Mouse (Mus musculus): ENCODE measurements around the gene Ttc25. TPM values are rescaled to one million over a fixed set of nuclear protein-coding genes. Genes with fewer than 3 reads are reported as not detected.

The Ttc25 gene
- polyA plus RNA-seq, 1 experiment from 2014 or later = 0.17 TPM

DNA sequence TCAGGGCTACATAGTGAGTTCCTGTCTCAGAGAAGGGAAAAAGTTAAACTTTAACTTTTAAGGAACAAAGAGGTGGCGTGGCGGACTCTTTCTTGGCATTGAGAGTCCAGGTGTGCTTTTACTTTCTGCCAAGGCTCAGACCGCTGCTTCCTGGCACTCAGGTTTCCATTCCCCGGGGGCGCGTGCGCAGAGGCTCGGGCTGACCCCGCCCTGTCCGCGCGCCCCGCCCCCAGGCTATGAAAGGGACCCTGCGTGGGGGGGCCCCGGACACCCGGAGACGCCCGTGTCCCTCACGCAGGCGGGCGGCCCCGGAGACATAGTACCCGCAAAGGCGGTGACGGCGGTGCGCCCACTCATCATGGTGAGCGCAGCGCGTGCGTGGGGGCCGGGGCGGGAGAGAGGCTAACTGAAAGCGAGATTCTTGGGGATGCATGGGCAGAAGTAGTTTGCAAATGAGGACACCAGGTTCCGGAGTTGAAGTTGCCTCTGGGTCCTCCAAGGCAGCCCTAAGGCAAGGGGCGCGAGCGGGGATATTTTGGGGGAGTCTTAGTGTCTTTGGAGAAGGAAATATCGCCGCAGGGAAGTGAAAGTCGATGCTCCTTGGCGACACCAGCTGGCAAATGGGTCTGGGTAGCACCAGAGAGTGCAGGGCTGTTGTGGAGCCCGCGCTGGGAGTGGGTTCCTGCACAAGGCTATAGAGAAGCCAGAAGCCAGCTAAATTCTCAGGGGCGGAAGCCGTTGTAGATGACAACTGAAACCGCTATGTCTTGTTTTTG lies 29.5 kb downstream of the Ttc25 start, which contains the start of gene Cnp:
Cnp (plus strand) TSS at position 197 of the 776 bp plus-strand sequence.
- peak within 1 kb of the TSS; percentile 69 for H3K27ac ChIP-seq (replicated peaks)
- H3K36me3 ChIP-seq (ENCODE audit: control insufficient read depth, insufficient read depth, low read length) = no peaks in the 10 kb centered on the region
- no peaks in the 10 kb centered on the region for H3K9me3 ChIP-seq (ENCODE audit: control insufficient read depth, low read length)
- TF ChIP-seq CTCF (IDR thresholded peaks at IDR 0.05; ENCODE audit: low read depth) = peak; percentile 40
- no peak for TF ChIP-seq EP300 (optimal IDR thresholded peaks at IDR 0.05)
- under 1% methylated on average over 47 of the region's 47 CpGs for WGBS
- DNase-seq (ENCODE audit: low spot score) = peak; percentile 89
- no peaks in the 10 kb centered on the region for H3K4me1 ChIP-seq (replicated peaks; ENCODE audit: control insufficient read depth, insufficient read depth)
- peak; percentile 83 for ATAC-seq (ENCODE audit: low FRiP score, low TSS enrichment)
- H3K27me3 ChIP-seq (ENCODE audit: control insufficient read depth, insufficient read depth, low read length) = no peaks in the 10 kb centered on the region
- H3K4me2 ChIP-seq (replicated peaks; ENCODE audit: low read depth) = peak within 1 kb of the TSS; percentile 67
- H3K4me3 ChIP-seq (ENCODE audit: low read depth, low read length) = peak within 1 kb of the TSS; percentile 56
- H3K9ac ChIP-seq (ENCODE audit: low read length) = peak within 1 kb of the TSS; percentile 58

DNA sequence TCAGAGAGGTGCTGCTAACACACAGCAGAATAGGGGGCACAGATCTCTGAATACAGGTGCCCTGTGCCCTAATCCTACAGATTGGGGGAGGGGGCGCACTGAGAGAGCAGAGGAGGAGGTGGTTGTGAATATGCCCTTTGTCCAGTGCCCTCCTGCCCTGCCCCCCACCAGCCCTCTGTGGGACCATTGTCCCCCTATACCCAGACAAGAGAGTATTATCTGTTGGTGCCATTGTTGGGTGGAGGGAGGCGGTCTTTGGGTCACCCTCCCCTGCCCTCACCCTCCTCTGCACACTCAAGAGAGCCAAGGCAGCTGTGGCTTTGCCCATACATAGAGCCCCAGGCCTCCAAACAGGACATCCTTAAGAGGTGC lies 30.1 kb downstream of the Ttc25 start:
- Histone ChIP-seq H3K9ac (ENCODE audit: low read length) (peak overlapping the region; percentile 58), H3K27ac (replicated peaks) (peak overlapping the region; percentile 69; the same call in 1 of the 2 replicates), H3K4me3 (ENCODE audit: low read depth, low read length) (peak overlapping the region; percentile 56), H3K9me3 (ENCODE audit: control insufficient read depth, low read length) (no peaks in the 10 kb centered on the region), H3K36me3 (ENCODE audit: control insufficient read depth, insufficient read depth, low read length) (peaks cover 3% of the 10 kb centered on the region; the same call in 1 of the 2 replicates), H3K27me3 (ENCODE audit: control insufficient read depth, insufficient read depth, low read length) (no peaks in the 10 kb centered on the region), H3K4me1 (replicated peaks; ENCODE audit: control insufficient read depth, insufficient read depth) (no peaks in the 10 kb centered on the region), H3K4me2 (replicated peaks; ENCODE audit: low read depth) (peak overlapping the region; percentile 67)
- DNase-seq (ENCODE audit: low spot score) (no peak), ATAC-seq (ENCODE audit: low FRiP score, low TSS enrichment) (peak; percentile 8; the same call in 1 of the 2 replicates)
- WGBS = 25% methylated on average over 2 of the region's 2 CpGs
- TF ChIP-seq EP300 (optimal IDR thresholded peaks at IDR 0.05) = no peak
- no peak for TF ChIP-seq CTCF (IDR thresholded peaks at IDR 0.05; ENCODE audit: low read depth)

DNA sequence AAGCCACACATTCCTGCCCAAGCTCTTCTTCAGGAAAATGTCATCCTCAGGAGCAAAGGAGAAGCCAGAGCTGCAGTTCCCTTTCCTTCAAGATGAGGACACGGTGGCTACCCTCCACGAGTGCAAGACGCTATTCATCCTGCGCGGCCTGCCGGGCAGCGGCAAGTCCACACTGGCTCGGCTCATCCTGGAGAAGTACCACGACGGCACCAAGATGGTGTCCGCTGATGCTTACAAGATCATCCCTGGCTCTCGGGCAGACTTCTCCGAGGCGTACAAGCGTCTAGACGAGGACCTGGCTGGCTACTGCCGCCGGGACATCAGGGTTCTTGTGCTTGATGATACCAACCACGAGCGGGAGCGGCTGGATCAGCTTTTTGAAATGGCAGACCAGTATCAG lies 30.8 kb downstream of the Ttc25 start:
- Histone ChIP-seq H3K36me3 (ENCODE audit: control insufficient read depth, insufficient read depth, low read length) (peaks cover 7% of the 10 kb centered on the region; the same call in 1 of the 2 replicates), H3K4me1 (replicated peaks; ENCODE audit: control insufficient read depth, insufficient read depth) (no peaks in the 10 kb centered on the region), H3K27me3 (ENCODE audit: control insufficient read depth, insufficient read depth, low read length) (no peaks in the 10 kb centered on the region), H3K4me2 (replicated peaks; ENCODE audit: low read depth) (peak overlapping the region; percentile 67), H3K4me3 (ENCODE audit: low read depth, low read length) (no peak overlapping the region), H3K9ac (ENCODE audit: low read length) (no peak overlapping the region), H3K27ac (replicated peaks) (no peak overlapping the region), H3K9me3 (ENCODE audit: control insufficient read depth, low read length) (no peaks in the 10 kb centered on the region)
- 66% methylated on average over 21 of the region's 21 CpGs for WGBS
- TF ChIP-seq EP300 (optimal IDR thresholded peaks at IDR 0.05) (no peak), CTCF (IDR thresholded peaks at IDR 0.05; ENCODE audit: low read depth) (no peak)
- ATAC-seq (ENCODE audit: low FRiP score, low TSS enrichment) (no peak), DNase-seq (ENCODE audit: low spot score) (no peak)

DNA sequence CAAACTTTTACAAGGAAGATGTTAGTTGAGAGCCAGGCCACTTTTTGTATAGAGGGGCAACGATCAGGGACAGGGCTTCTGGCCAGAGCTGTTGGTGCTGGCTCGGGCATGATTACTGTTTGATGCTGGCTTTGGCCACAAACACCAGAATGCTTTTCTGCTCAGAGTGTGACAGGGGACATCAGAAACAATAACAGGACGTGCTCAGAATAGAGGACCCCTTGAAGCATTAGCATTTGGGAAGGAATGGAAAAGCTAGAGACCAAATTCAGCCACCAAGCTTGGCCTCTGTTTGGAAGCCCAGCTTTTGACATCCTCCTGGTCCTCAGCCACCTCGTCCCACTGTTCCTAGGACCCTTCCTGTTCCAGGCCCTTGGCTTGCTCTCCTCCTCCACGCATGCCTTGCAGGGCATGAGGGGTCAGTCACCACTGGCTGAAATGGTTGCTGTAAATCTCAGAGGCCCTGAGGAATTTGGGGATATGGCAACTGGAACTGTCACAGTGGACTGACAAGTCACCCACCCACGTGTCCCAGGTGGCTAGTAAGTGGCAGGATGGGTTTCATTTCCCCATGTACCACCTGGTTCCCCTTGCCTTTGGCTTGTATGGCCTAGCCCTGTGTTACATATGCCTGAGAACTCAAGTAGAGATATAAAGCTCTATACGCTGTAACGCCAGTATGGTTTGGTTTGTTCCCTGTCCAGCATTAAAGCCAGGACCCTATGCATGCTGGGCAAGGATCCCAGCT lies 32.6 kb downstream of the Ttc25 start:
- Histone ChIP-seq H3K9me3 (ENCODE audit: control insufficient read depth, low read length) (no peaks in the 10 kb centered on the region), H3K4me3 (ENCODE audit: low read depth, low read length) (no peak overlapping the region), H3K27ac (replicated peaks) (no peak overlapping the region), H3K9ac (ENCODE audit: low read length) (no peak overlapping the region), H3K4me2 (replicated peaks; ENCODE audit: low read depth) (no peak overlapping the region), H3K36me3 (ENCODE audit: control insufficient read depth, insufficient read depth, low read length) (peaks cover 7% of the 10 kb centered on the region; the same call in 1 of the 2 replicates), H3K27me3 (ENCODE audit: control insufficient read depth, insufficient read depth, low read length) (no peaks in the 10 kb centered on the region), H3K4me1 (replicated peaks; ENCODE audit: control insufficient read depth, insufficient read depth) (no peaks in the 10 kb centered on the region)
- ATAC-seq (ENCODE audit: low FRiP score, low TSS enrichment) (no peak), DNase-seq (ENCODE audit: low spot score) (no peak)
- no peak for TF ChIP-seq EP300 (optimal IDR thresholded peaks at IDR 0.05)
- no peak for TF ChIP-seq CTCF (IDR thresholded peaks at IDR 0.05; ENCODE audit: low read depth)
- 73% methylated on average over 8 of the region's 8 CpGs for whole genome bisulfite sequencing

DNA sequence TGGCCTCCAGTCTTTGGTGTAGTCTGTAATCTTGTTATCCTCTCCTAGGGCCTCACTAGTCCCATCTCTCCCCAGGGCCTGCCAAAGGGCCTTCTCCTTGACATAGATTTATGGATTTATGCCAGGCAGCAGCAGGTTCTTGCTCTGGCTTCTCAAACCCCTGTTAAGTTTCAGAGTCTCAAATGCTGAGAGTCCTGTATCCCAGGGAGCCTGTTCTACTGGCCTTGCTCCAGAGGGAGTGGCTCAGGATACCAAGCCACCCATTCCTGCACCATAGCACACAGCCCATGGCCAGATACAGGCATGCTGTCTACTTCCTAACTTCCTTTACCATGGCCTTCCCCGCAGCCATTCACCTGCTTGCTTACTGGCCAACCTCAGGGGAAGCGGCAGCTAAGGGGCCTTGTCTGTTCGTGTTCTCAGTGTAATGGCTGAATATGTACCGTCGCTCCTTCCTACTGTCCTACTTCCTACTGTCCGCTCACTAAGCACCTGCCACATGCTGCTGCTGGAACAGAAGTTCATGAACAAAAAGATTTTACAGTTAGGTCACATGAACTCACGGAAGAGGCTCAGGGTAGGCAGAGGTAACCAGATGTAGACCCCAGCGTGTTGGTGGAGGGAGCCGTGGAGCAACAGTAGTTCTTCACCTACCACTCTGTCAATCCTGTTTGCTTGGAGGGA lies 33.9 kb downstream of the Ttc25 start:
- Histone ChIP-seq H3K4me3 (ENCODE audit: low read depth, low read length) (no peak overlapping the region), H3K27ac (replicated peaks) (no peak overlapping the region), H3K36me3 (ENCODE audit: control insufficient read depth, insufficient read depth, low read length) (peaks cover 17% of the 10 kb centered on the region), H3K4me1 (replicated peaks; ENCODE audit: control insufficient read depth, insufficient read depth) (no peaks in the 10 kb centered on the region), H3K9me3 (ENCODE audit: control insufficient read depth, low read length) (no peaks in the 10 kb centered on the region), H3K9ac (ENCODE audit: low read length) (no peak overlapping the region), H3K4me2 (replicated peaks; ENCODE audit: low read depth) (no peak overlapping the region), H3K27me3 (ENCODE audit: control insufficient read depth, insufficient read depth, low read length) (no peaks in the 10 kb centered on the region)
- DNase-seq (ENCODE audit: low spot score) (peak; percentile 50), ATAC-seq (ENCODE audit: low FRiP score, low TSS enrichment) (no peak)
- TF ChIP-seq EP300 (optimal IDR thresholded peaks at IDR 0.05) (no peak), CTCF (IDR thresholded peaks at IDR 0.05; ENCODE audit: low read depth) (no peak)
- WGBS = 85% methylated on average over 9 of the region's 9 CpGs

Data from stomach, postnatal 0 days (tissue).